Mouse (Mus musculus) MEL (cell line): Measurements from ENCODE around the gene Cntnap2. TPM values are rescaled to one million over a fixed set of nuclear protein-coding genes. Genes with fewer than 3 reads are reported as not detected.
"Not testable (repeated sequence)": the region's sequence is repeated elsewhere in the genome, so short reads cannot be mapped to it uniquely, and the experiment has no call there.

Source experiments
- DNase-seq: peaks from one replicate; pipeline ENCODE4 v3.0.0; 2011; ENCODE audit warnings: low read depth, low spot score
- H3K27ac ChIP-seq: 2 replicates; pipeline ENCODE4 v1.5.1; 2012; ENCODE audit warnings: low read depth, mild to moderate bottlenecking, control low read depth, low read length, moderate library complexity; ENCODE audit not compliant: control insufficient read depth
- H3K27me3 ChIP-seq, 2 experiments: fragments of 150-350 bp in 1 of 2; sonication (generic) in 1 of 2; 2 replicates each; pipeline ENCODE4 v1.6.1; 2012; ENCODE audit warnings: low read length in 2 of 2, mild to moderate bottlenecking in 2 of 2, improper control_type of control experiment in 1 of 2, moderate library complexity in 1 of 2; ENCODE audit not compliant: insufficient read depth in 2 of 2, control insufficient read depth in 1 of 2
- H3K36me3 ChIP-seq, 2 experiments: 2 replicates each; pipeline ENCODE4 v1.6.1; 2012 to 2014; ENCODE audit warnings: low read length in 2 of 2, improper control_type of control experiment in 1 of 2, inconsistent platforms in 1 of 2, mild to moderate bottlenecking in 1 of 2; ENCODE audit not compliant: insufficient read depth in 2 of 2, control insufficient read depth in 1 of 2
- H3K4me1 ChIP-seq, 2 experiments: fragments of 150-350 bp in 1 of 2; sonication (generic) in 1 of 2; 2 replicates each; pipeline ENCODE4 v1.6.1; 2012; ENCODE audit warnings: low read length in 2 of 2, improper control_type of control experiment in 1 of 2, mild to moderate bottlenecking in 1 of 2; ENCODE audit not compliant: insufficient read depth in 2 of 2, control insufficient read depth in 1 of 2
- H3K4me3 ChIP-seq, 2 experiments: fragments of 150-350 bp in 1 of 2; sonication (generic) in 1 of 2; 2 replicates each; pipeline ENCODE4 v1.5.1; 2012; ENCODE audit warnings: low read depth in 2 of 2, low read length in 2 of 2, mild to moderate bottlenecking in 2 of 2, moderate library complexity in 2 of 2, control low read depth in 1 of 2, improper control_type of control experiment in 1 of 2; ENCODE audit not compliant: control insufficient read depth in 1 of 2, insufficient read depth in 1 of 2
- H3K79me2 ChIP-seq: 2 replicates; pipeline ENCODE4 v1.6.1; 2012; ENCODE audit warnings: mild to moderate bottlenecking, low read length, moderate library complexity; ENCODE audit not compliant: control insufficient read depth, poor library complexity, insufficient read depth
- H3K9ac ChIP-seq: 2 replicates; pipeline ENCODE4 v1.6.1; 2012; ENCODE audit warnings: low read depth, mild to moderate bottlenecking, control low read depth, low read length, moderate library complexity; ENCODE audit not compliant: control insufficient read depth, poor library complexity, severe bottlenecking
- H3K9me3 ChIP-seq: fragments of 150-350 bp; sonication (generic); replicated peaks from 2 replicates; pipeline ENCODE4 v1.6.1; 2012; ENCODE audit warnings: mild to moderate bottlenecking, low read length, improper control_type of control experiment, moderate library complexity; ENCODE audit not compliant: insufficient read depth
- CHD1 ChIP-seq: IDR thresholded peaks from 2 replicates; pipeline ENCODE4 v1.6.1; 2012; ENCODE audit warnings: low read depth, mild to moderate bottlenecking, inconsistent platforms, low read length, improper control_type of control experiment
- CHD2 ChIP-seq: IDR thresholded peaks from 2 replicates; pipeline ENCODE4 v1.6.1; 2011; ENCODE audit warnings: low read length, improper control_type of control experiment
- CTCF ChIP-seq, 3 experiments: IDR thresholded peaks in 2 of 3; conservative IDR thresholded peaks in 1 of 3; 2 replicates each; pipeline ENCODE4 v1.5.1; 2011 to 2012; ENCODE audit warnings: low read length in 3 of 3, low read depth in 2 of 3, mild to moderate bottlenecking in 2 of 3, improper control_type of control experiment in 1 of 3, inconsistent platforms in 1 of 3, mixed read lengths in 1 of 3, moderate library complexity in 1 of 3; ENCODE audit not compliant: control insufficient read depth in 1 of 3, insufficient read depth in 1 of 3, poor library complexity in 1 of 3, severe bottlenecking in 1 of 3
- E2F4 ChIP-seq: IDR thresholded peaks from 2 replicates; pipeline ENCODE4 v1.6.1; 2011; ENCODE audit warnings: low read depth, low read length, improper control_type of control experiment, borderline replicate concordance
- EP300 ChIP-seq, 2 experiments: IDR thresholded peaks; 2 replicates each; pipeline ENCODE4 v1.6.1; 2011; ENCODE audit warnings: improper control_type of control experiment in 2 of 2, low read length in 2 of 2, low read depth in 1 of 2, mild to moderate bottlenecking in 1 of 2
- ETS1 ChIP-seq: IDR thresholded peaks from 2 replicates; pipeline ENCODE4 v1.6.1; 2012; ENCODE audit warnings: low read depth, mild to moderate bottlenecking, inconsistent platforms, low read length, improper control_type of control experiment, moderate library complexity
- HCFC1 ChIP-seq: IDR thresholded peaks from 2 replicates; pipeline ENCODE4 v1.6.1; 2012; ENCODE audit warnings: low read depth, mild to moderate bottlenecking, inconsistent platforms, low read length, improper control_type of control experiment, moderate library complexity
- JUND ChIP-seq: IDR thresholded peaks from 2 replicates; pipeline ENCODE4 v1.6.1; 2011; ENCODE audit warnings: low read depth, mild to moderate bottlenecking, improper control_type of control experiment, low read length
- MAFK ChIP-seq: IDR thresholded peaks from 2 replicates; pipeline ENCODE4 v1.6.1; 2011; ENCODE audit warnings: low read depth, mild to moderate bottlenecking, low read length, improper control_type of control experiment, borderline replicate concordance
- MAZ ChIP-seq: IDR thresholded peaks from 2 replicates; pipeline ENCODE4 v1.6.1; 2012; ENCODE audit warnings: low read depth, mild to moderate bottlenecking, inconsistent platforms, low read length, improper control_type of control experiment
- MXI1 ChIP-seq: IDR thresholded peaks from 2 replicates; pipeline ENCODE4 v1.6.1; 2011; ENCODE audit warnings: mild to moderate bottlenecking, low read depth, low read length, improper control_type of control experiment
- MYC ChIP-seq: IDR thresholded peaks from 2 replicates; pipeline ENCODE4 v1.6.1; 2011; ENCODE audit warnings: low read depth, mild to moderate bottlenecking, low read length, improper control_type of control experiment, moderate library complexity
- NRF1 ChIP-seq: IDR thresholded peaks from 2 replicates; pipeline ENCODE4 v1.6.1; 2014; ENCODE audit warnings: low read depth, mild to moderate bottlenecking, inconsistent platforms, low read length, improper control_type of control experiment, moderate library complexity; ENCODE audit not compliant: poor library complexity, insufficient read depth, severe bottlenecking
- POLR2A ChIP-seq, 2 experiments: IDR thresholded peaks; 2 replicates each; pipeline ENCODE4 v1.6.1; 2011 to 2012; ENCODE audit warnings: low read length in 2 of 2, mild to moderate bottlenecking in 2 of 2, control low read depth in 1 of 2, improper control_type of control experiment in 1 of 2, low read depth in 1 of 2, moderate library complexity in 1 of 2; ENCODE audit not compliant: control insufficient read depth in 1 of 2, insufficient read depth in 1 of 2, poor library complexity in 1 of 2
- SMC3 ChIP-seq: IDR thresholded peaks from 2 replicates; pipeline ENCODE4 v1.6.1; 2011; ENCODE audit warnings: low read depth, low read length, improper control_type of control experiment
- TAL1 ChIP-seq: IDR thresholded peaks from 2 replicates; pipeline ENCODE4 v1.6.1; 2012; ENCODE audit warnings: mild to moderate bottlenecking, inconsistent platforms, low read length, moderate library complexity, mixed read lengths
- TCF12 ChIP-seq: IDR thresholded peaks from 2 replicates; pipeline ENCODE4 v1.6.1; 2014; ENCODE audit warnings: low read depth, mild to moderate bottlenecking, inconsistent platforms, low read length, improper control_type of control experiment, moderate library complexity
- UBTF ChIP-seq: IDR thresholded peaks from 2 replicates; pipeline ENCODE4 v1.6.1; 2012; ENCODE audit warnings: low read depth, mild to moderate bottlenecking, inconsistent platforms, low read length, improper control_type of control experiment, moderate library complexity, borderline replicate concordance; ENCODE audit not compliant: insufficient read depth
- ZKSCAN1 ChIP-seq: IDR thresholded peaks from 2 replicates; pipeline ENCODE4 v1.6.1; 2012; ENCODE audit warnings: low read depth, mild to moderate bottlenecking, inconsistent platforms, low read length, improper control_type of control experiment, moderate library complexity
- ZMIZ1 ChIP-seq: IDR thresholded peaks from 2 replicates; pipeline ENCODE4 v1.6.1; 2012; ENCODE audit warnings: low read depth, mild to moderate bottlenecking, inconsistent platforms, low read length, improper control_type of control experiment, moderate library complexity
- ZNF384 ChIP-seq: IDR thresholded peaks from 2 replicates; pipeline ENCODE4 v1.6.1; 2012; ENCODE audit warnings: low read depth, mild to moderate bottlenecking, inconsistent platforms, low read length, improper control_type of control experiment
- polyA plus RNA-seq, 2 experiments: library from polyadenylated mRNA; stranded (reverse) in 1 of 2; unstranded in 1 of 2; fragments of >175 nt in 1 of 2; fragments of >200 nt in 1 of 2; gene quantifications; 2 replicates each; pipeline versions ENCODE4 v1.2.1 to v1.2.4; 2012; ENCODE audit warnings: low replicate concordance in 2 of 2, low read depth in 1 of 2; ENCODE audit not compliant: insufficient read length in 2 of 2, insufficient read depth in 1 of 2, missing spikeins in 1 of 2
- total RNA-seq: library from RNA; depleted of rRNA; stranded (reverse); fragments of 300-350 nt; gene quantifications from 2 replicates; pipeline ENCODE4 v1.2.3, GENCODE M21; 2012

Gene Cntnap2
- total and polyA plus RNA-seq, 3 experiments = 0.01 TPM; not detected in 2

GRCm38 (mm10) chr6:47182252-47182651 lies 2123.1 kb downstream of the Cntnap2 start:
- Histone ChIP-seq H3K9ac (no peak overlapping the region), H3K27me3 (no peaks in the 10 kb centered on the region)

GRCm38 (mm10) chr6:47182756-47183155 lies 2123.6 kb downstream of the Cntnap2 start:
- H3K36me3 ChIP-seq = no peaks in the 10 kb centered on the region
- no peaks in the 10 kb centered on the region for H3K79me2 ChIP-seq
- no peak for DNase-seq
- TF ChIP-seq ZMIZ1 = no peak
- TF ChIP-seq TAL1 = no peak
- H3K4me3 ChIP-seq = no peak overlapping the region
- no peaks in the 10 kb centered on the region for H3K9me3 ChIP-seq
- no peaks in the 10 kb centered on the region for H3K27me3 ChIP-seq
- H3K9ac ChIP-seq = no peak overlapping the region
- no peak overlapping the region for H3K27ac ChIP-seq
- no peaks in the 10 kb centered on the region for H3K4me1 ChIP-seq

More at GRCm38 (mm10) chr6:47182252-47182651, 2123.1 kb downstream of the Cntnap2 start:
- Histone ChIP-seq H3K27ac (no peak overlapping the region), H3K9me3 (no peaks in the 10 kb centered on the region), H3K4me1 (no peaks in the 10 kb centered on the region), H3K4me3 (no peak overlapping the region), H3K36me3 (no peaks in the 10 kb centered on the region), H3K79me2 (no peaks in the 10 kb centered on the region)
- TF ChIP-seq E2F4 (no peak), HCFC1 (no peak), JUND (no peak)
- no peak for DNase-seq

GRCm38 (mm10) chr6:47183850-47184249 lies 2124.7 kb downstream of the Cntnap2 start:
- not testable (repeated sequence) for H3K4me1 ChIP-seq, DNase-seq

GRCm38 (mm10) chr6:47188193-47188592 lies 2129.0 kb downstream of the Cntnap2 start:
- Histone ChIP-seq H3K79me2 (no peaks in the 10 kb centered on the region), H3K9ac (no peak overlapping the region), H3K27ac (no peak overlapping the region), H3K9me3 (no peaks in the 10 kb centered on the region), H3K4me3 (peak overlapping the region; percentile 17 to 22; a peak in 2 of 4 replicates), H3K27me3 (no peaks in the 10 kb centered on the region), H3K4me1 (peaks cover 0 to 4% of the 10 kb centered on the region in 2 experiments; a peak in 2 of 4 replicates), H3K36me3 (no peaks in the 10 kb centered on the region)
- peak; percentile 81 for DNase-seq
- TF ChIP-seq TAL1 = no peak
- peak; percentile 37; the same call in 1 of the 2 replicates for TF ChIP-seq SMC3
- no peak for TF ChIP-seq NRF1
- no peak for TF ChIP-seq MAFK
- no peak for TF ChIP-seq CHD2
- TF ChIP-seq MYC = no peak
- peak; percentile 46 to 68 (median 58) for TF ChIP-seq CTCF (IDR thresholded peaks at IDR 0.05 in 2 of 3, conservative IDR thresholded peaks at IDR 0.05 in 1 of 3; ENCODE audit: control insufficient read depth in 1 of 3, insufficient read depth in 1 of 3, low read depth in 2 of 3, low read length in 3 of 3, poor library complexity in 1 of 3, severe bottlenecking in 1 of 3)
- no peak for TF ChIP-seq POLR2A (IDR thresholded peaks at IDR 0.05; ENCODE audit: control insufficient read depth in 1 of 2, insufficient read depth in 1 of 2, low read depth in 1 of 2, low read length in 2 of 2, poor library complexity in 1 of 2)
- no peak for TF ChIP-seq UBTF
- no peak for TF ChIP-seq JUND
- no peak for TF ChIP-seq MAZ
- TF ChIP-seq ZNF384 = no peak
- TF ChIP-seq ZKSCAN1 = no peak
- TF ChIP-seq CHD1 = no peak
- no peak for TF ChIP-seq ETS1
- no peak for TF ChIP-seq E2F4
- TF ChIP-seq TCF12 = 0 out of 2 replicates have a peak, but pooled peaks have one; percentile 18
- no peak for TF ChIP-seq MXI1
- no peak for TF ChIP-seq EP300 (IDR thresholded peaks at IDR 0.05; ENCODE audit: low read depth in 1 of 2, low read length in 2 of 2)

More at GRCm38 (mm10) chr6:47183850-47184249, 2124.7 kb downstream of the Cntnap2 start:
- not testable (repeated sequence) for H3K27me3 ChIP-seq, H3K27ac ChIP-seq, H3K4me3 ChIP-seq, H3K9ac ChIP-seq, H3K9me3 ChIP-seq, H3K36me3 ChIP-seq, H3K79me2 ChIP-seq
